Comparison of ENCODE assay signal across 1 mouse cellular context in the genomic region with DNA sequence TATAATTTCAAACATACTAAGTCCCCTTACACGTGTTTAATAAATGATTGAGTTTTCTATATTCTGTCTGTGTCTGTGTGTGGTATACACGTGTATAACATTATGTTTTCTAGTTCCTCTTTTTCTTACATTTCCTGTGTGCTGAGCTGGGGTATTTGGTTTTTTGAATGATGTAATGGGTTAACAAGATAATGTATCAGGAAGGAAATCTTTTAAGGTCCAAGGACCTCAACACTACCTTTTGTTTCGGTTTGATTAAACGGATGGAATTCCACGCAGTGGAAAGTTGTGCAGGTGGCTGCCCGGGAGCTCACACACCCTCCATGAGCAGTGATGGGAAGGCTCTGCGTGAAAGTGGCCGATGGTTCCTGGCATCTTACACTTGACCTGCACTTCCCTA.
TF ChIP-seq lines count a peak whose summit lies in the region.

No protein-coding gene starts in this region.

TF ChIP-seq in CH12.LX, 34 proteins besides CTCF, POLR2A, EP300 and RAD21 (continued from another document):
- TF ChIP-seq ZNF384 (IDR thresholded peaks at IDR 0.05; ENCODE audit: low read depth, low read length), result no peak
- TF ChIP-seq CHD1 (IDR thresholded peaks at IDR 0.05; ENCODE audit: low read depth, low read length), result no peak
- no peak for TF ChIP-seq PAX5 (IDR thresholded peaks at IDR 0.05; ENCODE audit: low read length)
